Mouse (Mus musculus): ENCODE data around the gene Fut7.

- TF ChIP-seq CTCF (IDR thresholded peaks at IDR 0.05; ENCODE audit: borderline replicate concordance, insufficient read depth, low read depth, low read length) (no peak), POLR2A (IDR thresholded peaks at IDR 0.05; ENCODE audit: borderline replicate concordance, insufficient read depth, low read length) (no peak)
Measured at GRCm38 (mm10) chr2:25472550-25472949, 49.5 kb downstream of the Fut7 start.

Data from cerebellum, adult 2 months (tissue).